Mouse (Mus musculus): ENCODE measurements around the gene 2610008E11Rik. TPM values are rescaled to one million over a fixed set of nuclear protein-coding genes. Genes with fewer than 3 reads are reported as not detected.
A peak's percentile ranks its signal among the peaks of the same experiment; 100 is the strongest.

The 2610008E11Rik gene
- polyA plus RNA-seq (2012; rRNA removed), result 2.0 and 2.5 TPM in 2 replicates

DNA sequence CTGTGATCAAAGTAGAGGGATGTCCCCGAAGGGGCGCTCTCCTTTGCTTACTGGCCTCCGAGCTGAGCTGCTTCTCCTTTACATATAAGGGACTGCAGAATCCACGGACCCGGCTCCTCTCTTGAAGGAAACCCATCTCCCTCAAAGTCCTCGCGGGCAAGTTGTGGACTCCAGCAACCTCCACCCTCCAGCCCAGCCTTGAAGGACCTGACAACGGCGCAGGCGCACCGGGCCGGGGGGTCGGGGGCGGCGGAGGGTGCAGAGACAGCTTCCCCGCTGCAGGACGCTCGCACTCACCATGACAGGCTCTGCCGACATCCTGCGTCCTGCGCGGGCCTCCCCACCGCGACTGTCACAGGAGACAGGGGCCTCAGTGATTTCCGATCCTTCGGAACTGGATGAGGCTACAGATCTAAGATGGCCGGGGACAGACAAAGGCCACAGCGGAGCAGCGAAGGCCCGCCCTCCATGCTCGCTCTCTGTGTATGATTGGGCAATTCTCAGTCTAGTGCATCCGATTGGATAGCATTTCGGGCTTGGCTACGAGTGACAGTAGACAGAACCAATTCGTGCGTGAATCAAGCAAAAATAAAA, at the start of gene 2610008E11Rik:
Gene 2610008E11Rik (minus strand): TSS at position 440 of the 594 bp plus-strand sequence.
- DNase-seq, result peak; percentile 90

DNA sequence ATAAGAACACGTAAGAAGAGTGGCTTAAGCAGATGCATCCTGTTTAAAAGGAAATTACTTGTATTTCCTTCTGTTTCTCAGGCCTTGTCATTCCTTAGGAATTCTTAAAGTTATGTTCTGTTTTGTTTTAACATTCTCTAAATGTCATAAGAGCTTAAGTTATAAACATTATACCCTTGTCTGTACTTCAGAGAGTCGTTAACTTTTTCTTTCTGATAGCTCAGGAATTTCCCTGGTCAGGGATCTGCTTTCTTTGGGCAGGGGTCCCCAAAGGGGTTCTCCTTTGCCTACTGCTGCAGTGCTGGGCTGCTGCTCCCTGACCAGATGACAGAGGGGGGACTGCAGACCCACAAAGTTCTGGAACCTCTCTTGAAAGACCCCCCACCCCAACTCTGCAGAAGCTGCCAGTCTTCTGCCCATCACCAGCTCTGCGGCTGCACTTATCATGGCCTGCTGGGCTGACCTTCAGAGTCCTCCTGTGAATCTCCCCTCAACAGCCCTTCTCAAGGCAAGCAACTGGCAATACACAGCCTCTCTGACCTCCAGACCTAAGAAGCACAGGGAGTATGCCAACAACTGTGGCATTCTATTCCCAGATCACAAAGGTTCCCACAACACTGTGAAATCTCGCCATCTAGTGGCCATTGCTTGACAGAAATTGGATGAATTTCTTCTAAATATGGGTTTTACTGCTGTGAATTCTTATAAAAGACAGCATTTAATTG, 18.9 kb upstream of the 2610008E11Rik start:
- Histone ChIP-seq H3K4me1 (replicated peaks; ENCODE audit: control insufficient read depth, insufficient read depth, low read length) (no peaks in the 10 kb centered on the region), H3K27ac (ENCODE audit: control insufficient read depth, insufficient read depth, low read length) (no peak overlapping the region), H3K27me3 (ENCODE audit: control insufficient read depth, insufficient read depth, low read length) (no peaks in the 10 kb centered on the region), H3K36me3 (ENCODE audit: control insufficient read depth, insufficient read depth, low read length) (no peaks in the 10 kb centered on the region), H3K4me3 (ENCODE audit: control insufficient read depth, insufficient read depth, low read length) (no peak overlapping the region)
- peak; percentile 37 for DNase-seq
- 46% methylated on average over 4 of the region's 4 CpGs for WGBS
- TF ChIP-seq CTCF (IDR thresholded peaks at IDR 0.05; ENCODE audit: borderline replicate concordance, control insufficient read depth, extremely low read depth, insufficient read depth, low read length, poor library complexity) (no peak), POLR2A (IDR thresholded peaks at IDR 0.05; ENCODE audit: control insufficient read depth, extremely low read depth, insufficient read depth, low read length, poor library complexity) (no peak)

More for the DNA sequence above, at the start of gene 2610008E11Rik:
- no peaks in the 10 kb centered on the region for H3K27me3 ChIP-seq (ENCODE audit: control insufficient read depth, insufficient read depth, low read length)
- peak within 1 kb of the TSS; percentile 33; the same call in 1 of the 2 replicates for H3K27ac ChIP-seq (ENCODE audit: control insufficient read depth, insufficient read depth, low read length)
- peaks cover 3% of the 10 kb centered on the region for H3K36me3 ChIP-seq (ENCODE audit: control insufficient read depth, insufficient read depth, low read length)
- H3K4me1 ChIP-seq (replicated peaks; ENCODE audit: control insufficient read depth, insufficient read depth, low read length), result no peaks in the 10 kb centered on the region
- under 1% methylated on average over 36 of the region's 36 CpGs for WGBS
- H3K4me3 ChIP-seq (ENCODE audit: control insufficient read depth, insufficient read depth, low read length), result peak within 1 kb of the TSS; percentile 65
- peak; percentile 42; the same call in 1 of the 2 replicates for TF ChIP-seq CTCF (IDR thresholded peaks at IDR 0.05; ENCODE audit: borderline replicate concordance, control insufficient read depth, extremely low read depth, insufficient read depth, low read length, poor library complexity)
- no peak for TF ChIP-seq POLR2A (IDR thresholded peaks at IDR 0.05; ENCODE audit: control insufficient read depth, extremely low read depth, insufficient read depth, low read length, poor library complexity)

DNA sequence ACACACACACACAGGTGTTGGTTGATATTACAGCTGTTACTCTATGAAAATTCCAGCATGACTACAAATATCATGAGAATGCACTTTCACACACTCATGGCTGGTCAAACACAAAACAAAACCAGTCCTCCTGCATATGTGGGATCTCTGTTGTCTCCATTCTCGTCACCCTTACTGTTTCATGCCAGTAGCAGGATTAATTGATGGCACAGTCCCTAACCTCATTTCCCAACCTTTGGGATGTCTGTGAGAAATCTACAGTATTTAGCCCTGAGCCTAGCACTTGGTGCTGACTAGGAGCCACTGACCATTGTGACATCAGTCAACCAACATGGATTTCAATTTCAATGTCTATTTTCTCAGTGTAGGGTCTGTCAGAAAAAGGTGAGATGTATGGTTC, 17.7 kb upstream of the 2610008E11Rik start:
- no peaks in the 10 kb centered on the region for H3K4me1 ChIP-seq (replicated peaks; ENCODE audit: control insufficient read depth, insufficient read depth, low read length)
- H3K4me3 ChIP-seq (ENCODE audit: control insufficient read depth, insufficient read depth, low read length), result no peak overlapping the region
- no peaks in the 10 kb centered on the region for H3K27me3 ChIP-seq (ENCODE audit: control insufficient read depth, insufficient read depth, low read length)
- 73% methylated on average over 1 of the region's 1 CpGs for WGBS
- no peak for DNase-seq
- no peak overlapping the region for H3K27ac ChIP-seq (ENCODE audit: control insufficient read depth, insufficient read depth, low read length)
- no peak for TF ChIP-seq POLR2A (IDR thresholded peaks at IDR 0.05; ENCODE audit: control insufficient read depth, extremely low read depth, insufficient read depth, low read length, poor library complexity)
- no peak for TF ChIP-seq CTCF (IDR thresholded peaks at IDR 0.05; ENCODE audit: borderline replicate concordance, control insufficient read depth, extremely low read depth, insufficient read depth, low read length, poor library complexity)
- H3K36me3 ChIP-seq (ENCODE audit: control insufficient read depth, insufficient read depth, low read length), result no peaks in the 10 kb centered on the region

DNA sequence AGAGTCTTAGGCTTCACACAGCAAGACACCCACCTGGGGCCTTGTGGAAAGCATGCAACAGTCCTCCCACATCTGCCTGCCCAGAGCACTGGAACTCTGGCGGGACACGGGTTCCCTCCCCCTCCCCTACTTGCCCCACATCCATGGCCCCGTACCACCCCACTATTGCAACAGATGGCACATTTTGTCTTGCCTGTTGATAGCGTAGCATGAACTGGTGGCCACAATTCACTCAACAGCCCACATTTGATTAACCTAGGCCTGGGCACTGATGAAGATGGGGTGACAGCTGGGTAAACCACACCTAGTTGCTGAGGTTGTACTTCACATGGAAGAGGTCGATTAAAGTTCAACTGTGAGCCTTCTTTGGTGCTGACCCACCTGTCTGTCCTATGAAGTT, 13.1 kb upstream of the 2610008E11Rik start:
- DNase-seq, result no peak
- Histone ChIP-seq H3K27me3 (ENCODE audit: control insufficient read depth, insufficient read depth, low read length) (no peaks in the 10 kb centered on the region), H3K4me1 (replicated peaks; ENCODE audit: control insufficient read depth, insufficient read depth, low read length) (no peaks in the 10 kb centered on the region), H3K27ac (ENCODE audit: control insufficient read depth, insufficient read depth, low read length) (no peak overlapping the region), H3K4me3 (ENCODE audit: control insufficient read depth, insufficient read depth, low read length) (no peak overlapping the region), H3K36me3 (ENCODE audit: control insufficient read depth, insufficient read depth, low read length) (no peaks in the 10 kb centered on the region)
- 92% methylated on average over 5 of the region's 5 CpGs for WGBS
- TF ChIP-seq POLR2A (IDR thresholded peaks at IDR 0.05; ENCODE audit: control insufficient read depth, extremely low read depth, insufficient read depth, low read length, poor library complexity) (no peak), CTCF (IDR thresholded peaks at IDR 0.05; ENCODE audit: borderline replicate concordance, control insufficient read depth, extremely low read depth, insufficient read depth, low read length, poor library complexity) (no peak)

DNA sequence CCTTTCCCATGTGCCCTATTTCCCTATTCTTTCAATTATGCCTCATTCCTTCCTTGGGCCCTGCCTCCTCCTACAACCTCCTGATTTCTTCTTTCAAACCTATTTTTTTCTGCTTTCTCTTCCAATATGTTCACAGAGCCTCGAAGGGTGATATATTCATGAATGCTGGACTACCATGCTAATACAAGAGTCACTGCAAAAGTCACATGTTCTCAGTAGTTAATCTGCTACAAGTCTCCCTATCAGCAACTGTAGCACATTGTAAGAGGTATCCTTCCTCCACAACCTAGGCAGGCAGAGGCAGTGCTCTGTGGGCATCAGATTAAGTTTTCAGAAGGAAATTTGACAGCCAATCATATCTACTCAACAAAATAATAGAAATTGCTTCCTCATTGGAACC, 11.8 kb upstream of the 2610008E11Rik start:
- H3K4me3 ChIP-seq (ENCODE audit: control insufficient read depth, insufficient read depth, low read length), result no peak overlapping the region
- H3K27me3 ChIP-seq (ENCODE audit: control insufficient read depth, insufficient read depth, low read length), result no peaks in the 10 kb centered on the region
- no peaks in the 10 kb centered on the region for H3K36me3 ChIP-seq (ENCODE audit: control insufficient read depth, insufficient read depth, low read length)
- no peaks in the 10 kb centered on the region for H3K4me1 ChIP-seq (replicated peaks; ENCODE audit: control insufficient read depth, insufficient read depth, low read length)
- no peak for DNase-seq
- 80% methylated on average over 1 of the region's 1 CpGs for WGBS
- H3K27ac ChIP-seq (ENCODE audit: control insufficient read depth, insufficient read depth, low read length), result no peak overlapping the region
- TF ChIP-seq POLR2A (IDR thresholded peaks at IDR 0.05; ENCODE audit: control insufficient read depth, extremely low read depth, insufficient read depth, low read length, poor library complexity) (no peak), CTCF (IDR thresholded peaks at IDR 0.05; ENCODE audit: borderline replicate concordance, control insufficient read depth, extremely low read depth, insufficient read depth, low read length, poor library complexity) (no peak)

DNA sequence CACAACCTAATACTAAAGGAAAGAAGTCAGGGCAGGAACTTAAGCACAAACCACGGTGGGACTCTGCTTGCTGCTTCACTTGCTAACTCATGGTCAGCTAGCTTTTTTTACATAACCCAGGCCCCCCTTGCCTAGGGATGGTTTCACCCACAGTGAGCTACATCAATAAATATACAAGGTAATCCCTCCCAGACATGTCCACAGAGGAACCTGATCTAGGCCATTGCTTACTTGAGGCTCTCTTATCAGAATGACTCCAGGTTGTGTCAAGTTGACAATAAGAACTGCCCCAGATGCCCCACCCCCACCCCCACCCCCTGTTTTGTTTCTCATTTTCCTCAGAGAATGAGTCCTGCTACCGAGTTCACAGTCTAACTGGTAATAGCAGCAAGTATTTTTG, 10.1 kb upstream of the 2610008E11Rik start:
- no peak for DNase-seq
- no peaks in the 10 kb centered on the region for H3K4me1 ChIP-seq (replicated peaks; ENCODE audit: control insufficient read depth, insufficient read depth, low read length)
- no peaks in the 10 kb centered on the region for H3K36me3 ChIP-seq (ENCODE audit: control insufficient read depth, insufficient read depth, low read length)
- WGBS, result 80% methylated on average over 2 of the region's 2 CpGs
- TF ChIP-seq POLR2A (IDR thresholded peaks at IDR 0.05; ENCODE audit: control insufficient read depth, extremely low read depth, insufficient read depth, low read length, poor library complexity) (no peak), CTCF (IDR thresholded peaks at IDR 0.05; ENCODE audit: borderline replicate concordance, control insufficient read depth, extremely low read depth, insufficient read depth, low read length, poor library complexity) (no peak)
- H3K4me3 ChIP-seq (ENCODE audit: control insufficient read depth, insufficient read depth, low read length), result no peak overlapping the region
- H3K27ac ChIP-seq (ENCODE audit: control insufficient read depth, insufficient read depth, low read length), result no peak overlapping the region
- H3K27me3 ChIP-seq (ENCODE audit: control insufficient read depth, insufficient read depth, low read length), result no peaks in the 10 kb centered on the region
